9 mouse cellular contexts compared by ENCODE assay signal in genomic region chr1:153265066-153265465, GRCm38 (mm10).
DNase-seq lines count a peak whose midpoint lies in the region; ATAC-seq lines count a peak whose summit lies in the region.
"Had no signal": no experiment of that assay in that cellular context is flagged by ENCODE, and none has a peak within 500 bp of the region (broad histone marks: within the 10 kb centered on the region; RNA-seq: fewer than 3 reads in every experiment).

No protein-coding gene starts in this region.

- H3K4me2 ChIP-seq in embryonic facial prominence, embryonic 12.5 days (replicated peaks): no peak overlapping the region
- H3K4me2 ChIP-seq in hindbrain, embryonic 12.5 days (replicated peaks): no peak overlapping the region
- no peak overlapping the region for H3K4me2 ChIP-seq in midbrain, embryonic 14.5 days (ENCODE audit: low read length)
- H3K4me2 ChIP-seq: forebrain, embryonic 13.5 days had no signal

- no peaks in the 10 kb centered on the region for H3K9me3 ChIP-seq in embryonic facial prominence, embryonic 12.5 days
- H3K9me3 ChIP-seq in hindbrain, embryonic 12.5 days (replicated peaks): no peaks in the 10 kb centered on the region
- H3K9me3 ChIP-seq in midbrain, embryonic 14.5 days (ENCODE audit: control insufficient read depth, low read length): no peaks in the 10 kb centered on the region
- H3K9me3 ChIP-seq: forebrain, embryonic 13.5 days had no signal

- WGBS in embryonic facial prominence, embryonic 12.5 days: 28% methylated on average over 7 of the region's 7 CpGs
- WGBS in hindbrain, embryonic 12.5 days: 21% methylated on average over 7 of the region's 7 CpGs
- whole genome bisulfite sequencing in midbrain, embryonic 14.5 days: 16% methylated on average over 7 of the region's 7 CpGs

- ATAC-seq in embryonic facial prominence, embryonic 12.5 days (ENCODE audit: insufficient number of reproducible peaks, insufficient read depth, low FRiP score, low TSS enrichment): no peak
- ATAC-seq in hindbrain, embryonic 12.5 days (ENCODE audit: low FRiP score): no peak
- ATAC-seq in midbrain, embryonic 14.5 days (ENCODE audit: low FRiP score, low TSS enrichment): no peak
- ATAC-seq: forebrain, embryonic 13.5 days had no signal

- H3K27ac ChIP-seq in embryonic facial prominence, embryonic 12.5 days: peak overlapping the region; percentile 30
- peak overlapping the region; percentile 67; the same call in 1 of the 2 replicates for H3K27ac ChIP-seq in hindbrain, embryonic 12.5 days
- H3K27ac ChIP-seq in midbrain, embryonic 14.5 days (replicated peaks; ENCODE audit: low read depth, low read length): no peak overlapping the region
- H3K27ac ChIP-seq: forebrain, embryonic 13.5 days had no signal

- H3K9ac ChIP-seq in embryonic facial prominence, embryonic 12.5 days: no peak overlapping the region
- no peak overlapping the region for H3K9ac ChIP-seq in hindbrain, embryonic 12.5 days
- H3K9ac ChIP-seq in midbrain, embryonic 14.5 days (replicated peaks; ENCODE audit: low read length): no peak overlapping the region
- H3K9ac ChIP-seq: forebrain, embryonic 13.5 days had no signal

- DNase-seq in kidney, postnatal 10 days: peak; percentile 50
- DNase-seq in kidney, adult 8-10 months: no peak
- peak; percentile 30 for DNase-seq in midbrain, embryonic 14.5 days
- DNase-seq in left cerebral cortex, postnatal 36 days (ENCODE audit: low spot score in 2 of 2): no peak
- DNase-seq in cerebellum, adult 9-10 months: no peak
- DNase-seq in gastrocnemius, adult 18-20 months (ENCODE audit: low spot score): no peak

- no peaks in the 10 kb centered on the region for H3K27me3 ChIP-seq in embryonic facial prominence, embryonic 12.5 days
- H3K27me3 ChIP-seq in hindbrain, embryonic 12.5 days: no peaks in the 10 kb centered on the region
- no peaks in the 10 kb centered on the region for H3K27me3 ChIP-seq in midbrain, embryonic 14.5 days (ENCODE audit: control insufficient read depth, insufficient read depth, low read length)
- H3K27me3 ChIP-seq: forebrain, embryonic 13.5 days had no signal

- no peak overlapping the region for H3K4me3 ChIP-seq in embryonic facial prominence, embryonic 12.5 days
- H3K4me3 ChIP-seq in hindbrain, embryonic 12.5 days: no peak overlapping the region
- no peak overlapping the region for H3K4me3 ChIP-seq in midbrain, embryonic 14.5 days (replicated peaks; ENCODE audit: low read depth, low read length)
- H3K4me3 ChIP-seq: forebrain, embryonic 13.5 days had no signal

- H3K4me1 ChIP-seq in embryonic facial prominence, embryonic 12.5 days: peaks cover 26% of the 10 kb centered on the region
- peaks cover 31% of the 10 kb centered on the region for H3K4me1 ChIP-seq in hindbrain, embryonic 12.5 days
- H3K4me1 ChIP-seq in midbrain, embryonic 14.5 days (ENCODE audit: control insufficient read depth, insufficient read depth, low read length): peaks cover 12% of the 10 kb centered on the region

- intact Hi-C loops in left cerebral cortex, postnatal 36 days (cut with DNase I): no loop called here

- peaks cover 12% of the 10 kb centered on the region; the same call in 1 of the 2 replicates for H3K36me3 ChIP-seq in embryonic facial prominence, embryonic 12.5 days
- H3K36me3 ChIP-seq in hindbrain, embryonic 12.5 days: no peaks in the 10 kb centered on the region
- H3K36me3 ChIP-seq in midbrain, embryonic 14.5 days (ENCODE audit: control insufficient read depth, insufficient read depth, low read length): peaks cover 4% of the 10 kb centered on the region; the same call in 1 of the 2 replicates

Comparison
In these comparisons a context has a peak if more than half of its experiments do, and no peak if none do; other contexts are left out.
1. DNase-seq: peak in kidney, postnatal 10 days (single experiment) and midbrain, embryonic 14.5 days (single experiment); none in kidney, adult 8-10 months (0 of 2), left cerebral cortex, postnatal 36 days (0 of 2), cerebellum, adult 9-10 months (single experiment) and gastrocnemius, adult 18-20 months (single experiment).